Mouse (Mus musculus): ENCODE measurements around the gene Nucb1.
"Not testable (repeated sequence)": the region's sequence is repeated elsewhere in the genome, so short reads cannot be mapped to it uniquely, and the experiment has no call there.

Nucb1 gene

DNA sequence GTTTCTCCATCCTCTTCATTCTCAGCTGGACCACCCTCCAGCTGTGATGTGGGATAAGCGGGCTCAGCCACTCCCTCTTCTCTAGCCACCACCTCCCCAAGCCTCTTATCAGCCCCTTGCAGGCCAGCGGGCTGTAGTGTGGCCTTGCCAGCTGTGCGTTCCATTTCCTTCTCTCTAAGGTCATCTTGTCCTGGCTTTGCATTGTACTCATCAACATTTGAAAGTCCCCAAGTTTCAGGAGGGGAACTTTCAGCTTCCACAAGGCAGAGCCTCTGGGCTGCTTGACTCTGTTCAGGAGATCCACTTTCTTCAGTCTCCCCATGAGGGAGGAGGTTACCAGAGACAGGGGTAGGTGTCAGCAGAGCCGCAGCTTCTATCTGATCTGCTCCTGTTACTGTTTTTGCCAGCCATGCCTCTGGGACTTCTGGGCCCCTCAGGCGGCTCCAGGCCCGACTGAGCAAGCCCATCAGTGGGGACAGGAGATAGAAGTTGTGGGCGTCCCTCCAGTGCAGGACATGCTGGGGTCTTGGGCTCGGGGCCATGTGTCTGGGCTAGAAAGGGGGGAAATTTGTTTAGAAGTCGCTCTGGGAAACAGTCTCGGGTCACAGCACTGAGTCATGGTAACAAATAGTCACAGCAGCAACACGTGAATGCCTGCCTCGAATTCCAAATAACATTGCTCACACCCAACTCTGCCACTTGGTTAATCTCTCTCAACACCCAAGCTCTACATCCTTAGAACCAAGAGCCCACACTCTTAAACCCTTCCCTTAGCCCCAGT is 14.8 kb upstream of the Nucb1 start:
- DNase-seq = no peak

- DNase-seq = no peak
These were observed 13.5 kb upstream of the Nucb1 start for GRCm38 (mm10) chr7:45523678-45524170.

GRCm38 (mm10) chr7:45522957-45523676 is 12.9 kb upstream of the Nucb1 start:
- no peak for DNase-seq

- no peak for DNase-seq
These were observed 12.1 kb upstream of the Nucb1 start for GRCm38 (mm10) chr7:45522194-45522752.

DNA sequence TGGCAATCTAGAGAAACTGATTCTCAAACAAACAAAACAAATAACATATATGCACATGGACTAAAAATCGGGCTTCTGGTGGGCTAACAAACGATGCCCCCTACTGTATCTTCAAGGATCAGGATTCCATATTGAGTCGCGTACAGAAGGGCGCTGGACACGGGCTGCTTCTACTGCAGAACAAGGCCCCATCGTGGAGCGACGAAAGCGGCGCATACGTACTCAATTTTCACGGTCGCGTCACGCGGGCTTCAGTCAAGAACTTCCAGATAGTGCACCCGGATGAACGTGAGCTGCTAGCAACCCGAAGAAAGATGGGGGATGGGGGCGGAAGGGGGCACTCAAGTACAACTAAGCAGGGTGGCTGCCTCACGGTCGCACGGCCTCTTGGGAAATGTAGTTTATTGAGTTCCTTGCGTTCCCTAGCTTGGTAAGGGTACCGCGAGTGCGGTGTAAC is 11.6 kb upstream of the Nucb1 start:
- peak; percentile 96 for DNase-seq

DNA sequence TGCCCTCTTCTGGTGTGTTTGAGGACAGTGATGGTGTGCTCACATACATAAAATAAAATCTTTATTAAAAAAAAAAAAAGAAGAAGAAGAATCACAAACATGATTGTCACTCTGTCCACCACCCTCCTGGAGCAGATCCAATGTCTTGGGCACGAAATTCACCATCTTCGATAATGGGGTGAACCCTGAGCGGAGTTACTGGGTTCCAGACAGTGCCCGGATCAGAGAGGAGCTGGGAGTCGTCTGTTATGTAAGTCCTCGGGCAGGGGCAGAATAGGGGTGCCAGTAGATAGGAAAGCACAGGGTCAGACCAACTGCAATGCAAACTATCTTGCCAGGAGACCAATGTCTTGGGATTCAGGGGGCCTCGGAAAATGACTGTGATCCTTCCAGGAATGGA is 10.4 kb upstream of the Nucb1 start:
- no peak for DNase-seq

GRCm38 (mm10) chr7:45519345-45520120 is 9.3 kb upstream of the Nucb1 start:
- no peak for DNase-seq

- DNase-seq = no peak
These were observed 8.4 kb upstream of the Nucb1 start for GRCm38 (mm10) chr7:45518618-45519017.

DNA sequence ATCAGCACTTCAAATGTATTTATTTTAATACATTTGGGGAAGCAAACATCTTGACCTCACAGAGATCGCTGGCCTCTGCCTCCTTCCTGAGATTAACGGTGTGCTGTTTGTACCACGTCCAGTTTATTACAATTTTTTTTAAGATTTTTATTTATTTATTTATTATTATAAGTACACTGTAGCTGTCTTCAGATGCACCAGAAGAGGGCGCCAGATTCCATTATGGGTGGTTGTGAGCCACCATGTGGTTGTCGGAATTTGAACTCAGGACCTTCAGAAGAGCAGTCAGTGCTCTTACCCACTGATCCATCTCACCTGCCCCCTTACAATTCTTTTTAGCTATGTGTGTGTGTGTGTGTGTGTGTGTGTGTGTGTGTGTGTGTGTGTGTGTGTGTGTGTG is 6.6 kb upstream of the Nucb1 start:
- DNase-seq = not testable (repeated sequence)

- DNase-seq = peak; percentile 45
These were observed 5.2 kb upstream of the Nucb1 start for GRCm38 (mm10) chr7:45515436-45515835.

DNA sequence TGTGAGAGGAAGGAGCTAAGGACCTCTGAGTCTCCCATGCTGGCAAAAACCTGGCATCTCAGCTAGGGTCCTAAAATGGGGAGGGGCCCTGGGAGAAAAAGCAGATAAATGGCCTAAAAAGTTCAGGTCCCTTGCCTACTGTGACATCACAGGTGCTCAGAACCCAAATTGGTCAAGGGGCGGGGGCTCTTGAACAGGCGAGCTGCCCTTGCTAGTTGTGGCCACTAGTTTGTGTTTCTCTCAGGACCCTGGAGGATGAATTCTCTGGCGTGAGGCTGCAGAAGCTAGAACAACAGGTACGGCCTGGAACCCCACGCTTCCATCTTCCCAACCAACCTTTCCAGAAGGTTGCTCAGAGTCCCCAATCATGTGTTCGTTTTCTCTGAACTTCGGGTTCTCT is 4.2 kb upstream of the Nucb1 start:
- no peak for DNase-seq

DNA sequence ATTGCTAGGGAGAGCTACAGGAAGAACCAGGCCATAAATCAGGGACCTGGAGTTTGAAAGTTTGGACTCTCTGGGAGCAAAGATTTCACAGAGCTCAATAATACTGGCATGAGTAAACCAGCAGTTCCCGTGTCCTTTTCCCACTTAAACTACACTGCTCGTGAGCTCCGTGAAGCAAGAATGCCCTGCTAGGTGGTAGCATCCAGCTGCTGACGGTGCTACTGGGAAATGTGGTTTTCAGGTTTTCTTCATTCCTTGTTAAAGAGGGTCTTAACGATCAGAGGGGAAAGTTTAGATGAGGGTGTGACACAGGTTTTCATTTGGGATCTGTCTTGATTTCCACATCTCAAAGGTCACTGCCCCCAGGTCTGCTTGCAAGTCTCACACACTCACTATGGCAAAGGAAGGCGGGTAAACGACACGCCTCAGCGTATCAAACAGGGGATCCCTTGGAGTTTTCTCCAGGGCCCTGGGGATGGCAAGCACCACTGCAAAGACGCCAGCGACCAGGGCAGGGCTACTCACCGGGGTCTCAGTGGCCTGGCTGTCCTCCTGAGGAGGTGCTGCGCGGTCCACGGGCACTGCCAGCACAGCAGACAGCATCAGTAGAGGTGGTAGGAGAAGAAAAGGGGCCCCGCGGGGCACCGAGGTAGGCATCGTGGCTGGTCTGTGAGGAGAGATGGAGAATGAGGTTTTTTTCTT is 874 bp downstream of the Nucb1 start:
- DNase-seq = no peak

DNA sequence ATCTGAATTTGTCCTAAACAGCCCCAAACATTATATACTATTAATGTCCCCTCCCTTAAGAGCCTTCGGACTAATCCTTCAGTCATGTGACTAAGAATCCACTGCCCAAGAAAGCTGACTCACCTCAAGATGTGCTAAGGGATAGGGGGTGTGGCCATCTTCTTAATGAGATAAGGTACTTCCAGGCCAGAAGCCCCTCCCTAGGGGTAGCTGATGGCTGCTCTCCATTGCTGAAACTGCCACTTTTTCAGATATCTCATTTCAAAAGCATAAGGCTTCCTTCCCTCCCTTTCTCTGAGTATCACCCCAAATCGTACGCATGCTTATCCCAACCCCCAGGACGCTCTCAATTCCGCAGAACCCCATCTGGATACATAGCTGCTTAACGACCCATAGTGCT is 1.6 kb downstream of the Nucb1 start:
- no peak for DNase-seq

- DNase-seq = no peak
These were observed 2.6 kb downstream of the Nucb1 start for GRCm38 (mm10) chr7:45507583-45507982.

GRCm38 (mm10) chr7:45498427-45498826 is 11.8 kb downstream of the Nucb1 start:
- no peak for DNase-seq

- DNase-seq = no peak
These were observed 15.7 kb downstream of the Nucb1 start for GRCm38 (mm10) chr7:45494548-45494947.

DNA sequence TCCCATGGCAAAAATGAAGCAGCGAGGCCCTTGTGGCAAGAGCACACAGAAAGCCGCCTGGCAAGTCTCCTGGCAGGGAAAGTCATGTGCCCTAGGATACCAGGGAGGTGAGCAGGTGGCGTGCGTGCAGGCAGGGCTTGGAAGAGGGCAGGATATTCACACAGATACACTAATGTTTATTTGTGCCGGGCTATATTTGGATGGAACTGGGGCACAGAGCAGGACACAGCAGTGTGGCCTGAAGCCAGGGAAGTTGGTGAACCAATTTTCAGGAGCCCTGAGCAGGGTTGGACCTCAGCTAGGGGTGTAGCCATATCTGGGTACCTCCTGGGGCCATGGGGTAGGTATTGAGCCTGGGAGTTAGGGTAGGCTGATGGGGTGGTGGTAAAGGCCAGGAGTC is 17.3 kb downstream of the Nucb1 start:
- DNase-seq = no peak

DNA sequence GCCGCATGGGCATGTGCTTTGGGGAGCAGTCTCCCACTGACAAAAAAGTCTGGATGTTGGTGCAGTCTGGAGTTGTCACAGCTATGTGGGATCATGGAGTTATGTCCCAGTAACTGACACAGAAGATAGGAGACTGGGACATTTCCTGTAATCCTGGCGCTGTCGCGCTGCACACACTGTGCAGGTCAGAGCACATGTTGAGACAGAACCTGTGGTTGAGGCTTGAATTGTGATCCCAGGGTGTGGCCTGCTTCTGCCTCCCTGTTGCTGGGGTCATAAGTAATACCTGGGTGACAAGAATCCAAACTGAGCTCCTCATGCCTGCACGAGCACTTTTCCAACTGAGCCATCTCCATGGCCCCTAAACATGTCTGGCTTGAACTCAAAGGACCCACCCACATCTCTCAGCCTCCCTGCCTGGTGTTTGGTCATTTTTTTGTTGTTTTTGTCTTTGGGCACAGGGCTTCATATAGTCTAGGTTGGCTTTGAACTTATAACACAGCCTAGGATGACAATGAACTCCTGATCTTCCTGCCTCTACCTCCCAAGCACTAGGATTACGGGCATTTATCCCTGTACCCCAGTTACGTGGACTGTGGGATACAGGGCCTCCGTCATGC is 17.9 kb downstream of the Nucb1 start:
- no peak for DNase-seq

DNA sequence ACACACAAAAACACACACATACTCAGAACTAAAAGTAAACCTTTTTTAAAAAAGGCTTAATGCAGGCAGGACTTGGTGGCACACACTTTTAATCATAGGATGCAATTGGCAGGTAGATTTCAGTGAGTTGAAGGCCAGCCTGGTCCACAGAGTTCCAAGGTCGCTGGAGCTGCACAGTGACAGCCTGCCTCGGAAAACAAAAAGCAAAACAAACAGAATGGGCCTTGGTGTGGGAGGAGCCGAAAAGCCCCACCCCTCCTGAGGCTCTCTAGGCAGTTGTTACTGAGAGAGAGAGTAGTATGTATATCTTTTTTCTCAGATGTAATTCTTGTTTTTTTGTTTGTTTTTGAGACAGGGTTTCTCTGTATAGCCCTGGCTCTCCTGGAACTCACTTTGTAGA is 18.9 kb downstream of the Nucb1 start:
- no peak for DNase-seq

GRCm38 (mm10) chr7:45490822-45491221 is 19.4 kb downstream of the Nucb1 start:
- DNase-seq = peak; percentile 48

- no peak for DNase-seq
These were observed 20.6 kb downstream of the Nucb1 start for GRCm38 (mm10) chr7:45489578-45489977.
